Mouse (Mus musculus) kidney, postnatal 4 days (tissue): ENCODE measurements at regions not wholly inside any gene's neighbourhood (a gene's known extent, or its start where the extent isn't known, plus 50 kb on each side); places are given as distances from the start of the nearest gene placed in this dataset.

Experiments
- DNase-seq, 2 experiments: peaks; one replicate each; pipeline ENCODE4 v3.0.0; 2021; ENCODE audit warnings: mixed read lengths in 2 of 2

DNA sequence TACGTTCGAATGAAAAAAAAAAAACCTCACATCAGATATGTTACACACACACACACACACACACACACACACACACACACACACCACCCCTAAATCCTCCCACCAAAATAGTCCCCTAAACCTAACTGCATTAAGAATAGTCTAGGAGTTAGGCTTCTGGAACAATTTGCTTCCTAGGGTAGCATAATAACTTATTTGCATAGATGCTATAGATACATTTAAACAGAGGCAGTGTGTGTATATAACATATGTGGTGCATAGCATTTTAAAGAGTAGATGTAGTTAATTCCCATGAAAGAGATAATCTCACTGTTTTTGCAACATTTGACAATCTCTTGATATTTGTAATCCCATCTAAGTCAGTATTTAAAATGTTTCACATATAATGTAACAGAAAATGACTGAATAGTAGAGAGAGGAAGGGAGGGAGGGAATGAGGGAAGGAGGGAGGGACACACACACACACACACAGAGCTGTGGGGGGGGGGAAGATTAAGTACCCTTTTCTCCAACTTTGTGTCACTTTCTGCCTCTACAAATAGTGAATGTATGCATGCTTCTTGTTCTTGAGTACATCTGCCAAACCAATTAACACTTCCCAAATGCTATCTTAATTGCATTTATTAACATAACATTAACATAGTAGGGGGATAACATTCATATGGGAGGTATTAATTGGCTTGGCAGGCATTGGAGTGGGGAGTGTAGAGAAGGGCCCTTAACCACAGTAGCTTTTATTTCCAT lies 127.7 kb upstream of the Tle1 start:
- DNase-seq = no peak

DNA sequence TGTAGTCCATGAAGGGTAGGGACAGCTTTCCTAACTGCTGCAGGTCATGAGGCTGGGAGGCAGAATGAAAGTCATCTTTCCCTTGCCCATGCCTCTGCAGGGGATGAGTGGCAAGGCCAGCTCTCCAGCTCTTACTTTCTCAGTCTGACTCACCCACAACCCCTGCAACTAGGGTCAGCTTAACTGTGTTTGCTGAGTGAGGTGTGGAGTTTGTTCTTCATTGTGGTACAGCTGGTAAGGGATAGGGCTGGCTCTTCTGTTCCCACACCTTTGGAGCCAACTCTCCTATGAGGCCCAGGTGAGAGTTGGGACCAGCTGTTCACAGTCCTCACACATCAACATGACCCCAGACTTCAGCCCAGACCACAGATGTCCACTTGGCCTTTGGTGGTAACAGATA lies 124.2 kb upstream of the Tle1 start:
- no peak for DNase-seq

DNA sequence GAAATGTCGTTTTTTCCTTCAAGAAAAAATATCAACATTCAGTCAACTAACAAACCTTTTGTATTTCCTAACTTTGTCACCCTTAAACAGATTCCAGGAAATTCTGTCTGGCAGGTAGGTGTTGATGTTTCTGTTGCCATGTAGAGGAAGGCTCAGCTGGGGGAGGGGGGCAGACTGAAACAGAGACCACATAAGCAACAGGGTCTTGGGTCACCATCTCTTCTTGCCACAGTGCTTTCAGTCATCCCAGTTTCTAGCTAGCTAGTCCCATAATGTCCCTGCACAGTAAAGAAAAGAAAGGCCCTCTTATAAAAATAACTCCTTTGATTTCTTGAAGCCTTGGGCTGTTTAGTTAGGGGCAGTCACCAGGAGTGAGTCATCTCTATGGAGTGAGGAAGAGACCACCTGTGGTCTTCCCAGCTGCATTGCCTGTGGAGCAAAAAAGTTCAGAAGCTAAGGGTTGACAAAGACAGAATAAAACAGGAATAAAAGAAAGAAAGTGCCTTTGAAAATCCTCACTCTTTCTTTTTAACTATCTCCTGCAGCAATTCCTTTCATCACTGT lies 84.5 kb upstream of the Tle1 start:
- DNase-seq = no peak

DNA sequence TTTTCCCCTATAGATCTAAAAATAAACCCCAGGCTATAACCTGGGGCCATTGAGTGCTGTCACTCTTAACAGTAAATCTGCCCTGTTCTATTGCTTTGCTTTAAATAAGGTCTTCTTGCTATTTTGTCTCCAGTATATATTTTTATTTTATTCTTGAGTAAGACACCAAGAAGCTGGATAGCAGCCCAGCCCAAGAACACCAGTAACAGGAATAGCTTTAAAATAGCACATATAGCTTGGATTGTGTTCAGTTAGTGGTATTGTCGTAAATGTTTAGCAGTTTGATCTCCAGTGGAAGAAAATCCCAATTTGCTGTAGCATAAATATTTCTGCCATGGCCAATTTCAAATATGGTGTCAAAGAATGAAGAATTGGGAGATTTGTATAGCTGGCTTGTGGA lies 49.8 kb upstream of the Tle1 start:
- no peak for DNase-seq
